In genomic region chr2:112799351-112799994, GRCm38 (mm10) we compare ENCODE assay signal across 11 mouse cellular contexts.
DNase-seq lines count a peak whose midpoint lies in the region; ATAC-seq and TF ChIP-seq lines count a peak whose summit lies in the region.
"Had no signal": no experiment of that assay in that cellular context is flagged by ENCODE, and none has a peak within 500 bp of the region (broad histone marks: within the 10 kb centered on the region; RNA-seq: fewer than 3 reads in every experiment).

No protein-coding gene starts in this region.

- H3K9me3 ChIP-seq in intestine, embryonic 14.5 days (ENCODE audit: control insufficient read depth, low read length): no peaks in the 10 kb centered on the region
- H3K9me3 ChIP-seq in intestine, postnatal 0 days (ENCODE audit: control insufficient read depth): no peaks in the 10 kb centered on the region
- H3K9me3 ChIP-seq in forebrain, embryonic 16.5 days (ENCODE audit: control insufficient read depth, low read length): no peaks in the 10 kb centered on the region

- H3K27ac ChIP-seq in intestine, embryonic 14.5 days (ENCODE audit: low read depth): no peak overlapping the region
- no peak overlapping the region for H3K27ac ChIP-seq in intestine, postnatal 0 days (ENCODE audit: low read depth, low read length)
- H3K27ac ChIP-seq in forebrain, embryonic 16.5 days (ENCODE audit: low read length): no peak overlapping the region
- H3K27ac ChIP-seq: stomach, postnatal 0 days had no signal

- TF ChIP-seq CTCF in intestine, postnatal 0 days (IDR thresholded peaks at IDR 0.05; ENCODE audit: low read depth): no peak

- H3K4me3 ChIP-seq in intestine, embryonic 14.5 days (ENCODE audit: low read depth, low read length): no peak overlapping the region
- H3K4me3 ChIP-seq in intestine, postnatal 0 days (ENCODE audit: low read depth, low read length): no peak overlapping the region
- no peak overlapping the region for H3K4me3 ChIP-seq in forebrain, embryonic 16.5 days (replicated peaks; ENCODE audit: low read length)
- H3K4me3 ChIP-seq: erythroblast, embryonic 14.5 days had no signal

- no peaks in the 10 kb centered on the region for H3K36me3 ChIP-seq in intestine, embryonic 14.5 days (ENCODE audit: control insufficient read depth, insufficient read depth, low read length)
- no peaks in the 10 kb centered on the region for H3K36me3 ChIP-seq in intestine, postnatal 0 days (ENCODE audit: control insufficient read depth, insufficient read depth)
- H3K36me3 ChIP-seq in forebrain, embryonic 16.5 days (ENCODE audit: control insufficient read depth, insufficient read depth): no peaks in the 10 kb centered on the region

- peak; percentile 49 to 54 for DNase-seq in cerebellum, postnatal 10 days
- DNase-seq in cerebellum, adult 9-11 months: no peak
- peak; percentile 41 for DNase-seq in intestine, embryonic 14.5 days (ENCODE audit: low spot score)
- DNase-seq in 3T3-L1 (ENCODE audit: low read depth, low spot score): peak; percentile 52
- DNase-seq in left cerebral cortex, postnatal 14 days (ENCODE audit: low spot score in 2 of 2): no peak
- no peak for DNase-seq in left cerebral cortex, postnatal 36 days (ENCODE audit: low spot score in 2 of 2)
- DNase-seq: layer of hippocampus, adult 9-11 months had no signal

- no peaks in the 10 kb centered on the region for H3K4me1 ChIP-seq in intestine, embryonic 14.5 days (replicated peaks; ENCODE audit: control insufficient read depth, insufficient read depth, low read length)
- H3K4me1 ChIP-seq in intestine, postnatal 0 days (replicated peaks; ENCODE audit: control insufficient read depth, insufficient read depth, low read length): no peaks in the 10 kb centered on the region
- no peaks in the 10 kb centered on the region for H3K4me1 ChIP-seq in forebrain, embryonic 16.5 days (replicated peaks; ENCODE audit: control insufficient read depth, insufficient read depth, low read length)

- intact Hi-C loops in left cerebral cortex, postnatal 14 days (cut with DNase I): no loop called here
- intact Hi-C loops in left cerebral cortex, postnatal 36 days (cut with DNase I): no loop called here

- no peak overlapping the region for H3K9ac ChIP-seq in intestine, embryonic 14.5 days (ENCODE audit: low read length)
- no peak overlapping the region for H3K9ac ChIP-seq in intestine, postnatal 0 days (ENCODE audit: low read depth, low read length)
- H3K9ac ChIP-seq in forebrain, embryonic 16.5 days (replicated peaks; ENCODE audit: low read depth, low read length): no peak overlapping the region

- 82% methylated on average over 7 of the region's 7 CpGs for WGBS in intestine, embryonic 14.5 days
- WGBS in intestine, postnatal 0 days: 85% methylated on average over 7 of the region's 7 CpGs
- WGBS in forebrain, embryonic 16.5 days: 86% methylated on average over 7 of the region's 7 CpGs

- no peak overlapping the region for H3K4me2 ChIP-seq in intestine, embryonic 14.5 days (ENCODE audit: low read length)
- H3K4me2 ChIP-seq in intestine, postnatal 0 days (replicated peaks; ENCODE audit: low read depth): no peak overlapping the region
- H3K4me2 ChIP-seq in forebrain, embryonic 16.5 days (ENCODE audit: low read length): no peak overlapping the region

- no peaks in the 10 kb centered on the region for H3K27me3 ChIP-seq in intestine, embryonic 14.5 days (replicated peaks; ENCODE audit: control insufficient read depth, insufficient read depth, low read length)
- H3K27me3 ChIP-seq in intestine, postnatal 0 days (replicated peaks; ENCODE audit: control insufficient read depth, insufficient read depth, low read length): no peaks in the 10 kb centered on the region
- H3K27me3 ChIP-seq in forebrain, embryonic 16.5 days (replicated peaks; ENCODE audit: control insufficient read depth, insufficient read depth, low read length): no peaks in the 10 kb centered on the region

- no peak for ATAC-seq in intestine, embryonic 14.5 days (replicated peaks; ENCODE audit: low FRiP score, low TSS enrichment, low read depth)
- ATAC-seq in intestine, postnatal 0 days: no peak
- peak; percentile 12; the same call in 1 of the 2 replicates for ATAC-seq in forebrain, embryonic 16.5 days

Comparison
In these comparisons a context has a peak if more than half of its experiments do, and no peak if none do; other contexts are left out.
1. DNase-seq: peak in cerebellum, postnatal 10 days (2 of 2), intestine, embryonic 14.5 days (single experiment) and 3T3-L1 (single experiment); none in cerebellum, adult 9-11 months (single experiment), left cerebral cortex, postnatal 14 days (0 of 2) and left cerebral cortex, postnatal 36 days (0 of 2).